Mouse (Mus musculus): ENCODE results near the gene D5Ertd579e.

GRCm38 (mm10) chr5:36717889-36718288 lies 22.1 kb upstream of the D5Ertd579e start:
- TF ChIP-seq CTCF (IDR thresholded peaks at IDR 0.05; ENCODE audit: low read depth, low read length) = no peak
- TF ChIP-seq POLR2A (IDR thresholded peaks at IDR 0.05; ENCODE audit: borderline replicate concordance, low read depth, low read length) = no peak
